Mouse (Mus musculus) liver, embryonic 14.5 days (tissue): ENCODE measurements at regions not wholly inside any gene's neighbourhood (a gene's known extent, or its start where the extent isn't known, plus 50 kb on each side); places are given as distances from the start of the nearest gene placed in this dataset.

Source experiments
- CTCF ChIP-seq: IDR thresholded peaks from 2 replicates; pipeline ENCODE4 v1.5.1; 2016; ENCODE audit warnings: antibody characterized with exemption, low read depth, control low read depth
- EP300 ChIP-seq: IDR thresholded peaks from 2 replicates; pipeline ENCODE4 v1.6.1; 2016; ENCODE audit warnings: antibody characterized with exemption, low read depth

GRCm38 (mm10) chr15:62457990-62458389 is 1387.0 kb downstream of the Gsdmc2 start:
- TF ChIP-seq CTCF (no peak), EP300 (no peak)
